Mouse (Mus musculus): Measurements from ENCODE around the gene Pnn.

DNA sequence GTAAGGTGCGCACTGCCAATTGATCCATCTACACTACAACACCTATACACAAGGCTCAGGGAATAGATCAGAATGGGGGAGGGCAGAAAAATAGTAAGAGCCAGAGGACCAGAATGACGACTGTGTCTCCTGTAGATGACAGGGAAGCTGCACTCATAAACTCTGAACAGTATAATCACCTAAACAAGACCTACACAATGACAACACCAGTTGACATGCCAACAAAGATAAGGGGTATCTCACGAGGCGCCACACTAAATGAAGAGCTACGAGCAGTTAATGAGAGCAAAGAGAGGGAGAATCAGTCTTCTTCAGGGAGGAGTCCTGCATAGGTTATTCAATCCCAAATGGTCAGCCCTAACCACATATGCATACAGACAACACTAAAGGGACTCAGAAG is 13.5 kb upstream of the Pnn start:
- TF ChIP-seq POLR2A (IDR thresholded peaks at IDR 0.05; ENCODE audit: borderline replicate concordance, extremely low read depth, insufficient read depth, insufficient read length, poor library complexity, severe bottlenecking) (no peak), CTCF (IDR thresholded peaks at IDR 0.05; ENCODE audit: borderline replicate concordance, extremely low read depth, insufficient read depth, insufficient read length) (no peak)

All from brain, embryonic 14.5 days (tissue).